Mouse (Mus musculus) kidney, embryonic 14.5 days (tissue): Measurements from ENCODE around the gene Tcea3. TPM values are rescaled to one million over a fixed set of nuclear protein-coding genes. Genes with fewer than 3 reads are reported as not detected.
A peak's percentile ranks its signal among the peaks of the same experiment; 100 is the strongest.

ENCODE experiments used
- ATAC-seq: fragments of 200-750 bp; cut with Nextera tagmentation; 2 replicates; pipeline ENCODE4 v1.8.0; 2017; ENCODE audit warnings: moderate number of reproducible peaks, mild to moderate bottlenecking, moderate TSS enrichment, moderate library complexity; ENCODE audit not compliant: low FRiP score, low TSS enrichment
- H3K27ac ChIP-seq: fragments of 300-500 bp; sonication (generic); 2 replicates; pipeline ENCODE4 v1.5.1; 2014; ENCODE audit warnings: low read depth, mild to moderate bottlenecking, low read length, moderate library complexity, mixed read lengths
- H3K27me3 ChIP-seq: fragments of 300-500 bp; sonication (generic); 2 replicates; pipeline ENCODE4 v1.6.1; 2014; ENCODE audit warnings: mild to moderate bottlenecking, low read length; ENCODE audit not compliant: control insufficient read depth, insufficient read depth
- H3K36me3 ChIP-seq: fragments of 300-500 bp; sonication (generic); 2 replicates; pipeline ENCODE4 v1.6.1; 2014; ENCODE audit warnings: low read length, mixed read lengths; ENCODE audit not compliant: control insufficient read depth, insufficient read depth
- H3K4me1 ChIP-seq: fragments of 300-500 bp; sonication (generic); 2 replicates; pipeline ENCODE4 v1.6.1; 2014; ENCODE audit warnings: low read length, mixed read lengths; ENCODE audit not compliant: control insufficient read depth, insufficient read depth
- H3K4me2 ChIP-seq: fragments of 300-500 bp; sonication (generic); replicated peaks from 2 replicates; pipeline ENCODE4 v1.6.1; 2014; ENCODE audit warnings: low read depth, mild to moderate bottlenecking, low read length
- H3K4me3 ChIP-seq: fragments of 300-500 bp; sonication (generic); 2 replicates; pipeline ENCODE4 v1.5.1; 2014; ENCODE audit warnings: mild to moderate bottlenecking, low read length
- H3K9ac ChIP-seq: fragments of 300-500 bp; sonication (generic); 2 replicates; pipeline ENCODE4 v1.6.1; 2014; ENCODE audit warnings: low read depth, mild to moderate bottlenecking, low read length, moderate library complexity
- H3K9me3 ChIP-seq: fragments of 300-500 bp; sonication (generic); 2 replicates; pipeline ENCODE4 v1.6.1; 2016; ENCODE audit warnings: low read length; ENCODE audit not compliant: control insufficient read depth
- WGBS: fragments of 180-500 bp; shearing (Covaris S2); extraction: QIAGEN DNeasy Blood & Tissue Kit; methylation state at CpG from one replicate; pipeline ENCODE4 v1.1.7; 2014; 5-methylcytosine and 5-hydroxymethylcytosine counted together
- polyA plus RNA-seq: library from polyadenylated mRNA; unstranded; fragments of >200 nt; fragmentation: Nextera tagmentation; extraction: Ambion mirVana; gene quantifications from 2 replicates; pipeline ENCODE4 v1.2.1, GENCODE M21; 2014

Gene Tcea3
- polyA plus RNA-seq, 1 experiment from 2014 or later, result 5.4 TPM

- WGBS, result 63% methylated on average over 39 of the region's 39 CpGs
- Histone ChIP-seq H3K4me1 (peaks cover 7% of the 10 kb centered on the region), H3K4me3 (no peak overlapping the region), H3K9me3 (peaks cover 3% of the 10 kb centered on the region; the same call in 1 of the 2 replicates), H3K4me2 (no peak overlapping the region), H3K9ac (no peak overlapping the region), H3K36me3 (peaks cover 73% of the 10 kb centered on the region), H3K27ac (no peak overlapping the region), H3K27me3 (no peaks in the 10 kb centered on the region; the same call in 1 of the 2 replicates)
- ATAC-seq, result no peak
Observed at GRCm38 (mm10) chr4:136290781-136291595, 43.5 kb downstream of the Tcea3 start.

DNA sequence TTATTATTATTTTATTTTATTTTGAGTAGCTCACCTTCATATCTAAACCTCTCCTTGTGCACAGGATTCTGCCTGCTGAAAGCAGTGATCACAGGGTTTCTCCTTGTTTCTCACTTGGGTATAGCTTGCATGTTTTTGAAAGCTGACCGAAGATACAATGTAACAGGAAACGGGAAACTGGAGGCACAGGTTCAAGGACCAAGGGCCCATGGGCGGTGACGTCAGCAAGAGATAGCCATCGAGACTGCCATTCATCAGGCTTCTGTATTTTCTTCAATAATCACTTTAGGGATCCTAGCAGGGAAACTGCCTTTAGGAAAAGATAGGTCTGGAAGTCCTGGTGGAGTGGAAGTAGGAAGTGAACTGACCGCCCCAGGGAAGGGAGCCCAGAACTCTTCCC, 44.2 kb downstream of the Tcea3 start:
- H3K9me3 ChIP-seq, result peaks cover 3% of the 10 kb centered on the region; the same call in 1 of the 2 replicates
- H3K27ac ChIP-seq, result no peak overlapping the region
- no peak overlapping the region for H3K4me2 ChIP-seq
- H3K4me1 ChIP-seq, result peaks cover 4% of the 10 kb centered on the region
- peaks cover 73% of the 10 kb centered on the region for H3K36me3 ChIP-seq
- ATAC-seq, result no peak
- H3K27me3 ChIP-seq, result no peaks in the 10 kb centered on the region; the same call in 1 of the 2 replicates
- H3K4me3 ChIP-seq, result no peak overlapping the region
- WGBS, result 92% methylated on average over 6 of the region's 6 CpGs
- no peak overlapping the region for H3K9ac ChIP-seq

DNA sequence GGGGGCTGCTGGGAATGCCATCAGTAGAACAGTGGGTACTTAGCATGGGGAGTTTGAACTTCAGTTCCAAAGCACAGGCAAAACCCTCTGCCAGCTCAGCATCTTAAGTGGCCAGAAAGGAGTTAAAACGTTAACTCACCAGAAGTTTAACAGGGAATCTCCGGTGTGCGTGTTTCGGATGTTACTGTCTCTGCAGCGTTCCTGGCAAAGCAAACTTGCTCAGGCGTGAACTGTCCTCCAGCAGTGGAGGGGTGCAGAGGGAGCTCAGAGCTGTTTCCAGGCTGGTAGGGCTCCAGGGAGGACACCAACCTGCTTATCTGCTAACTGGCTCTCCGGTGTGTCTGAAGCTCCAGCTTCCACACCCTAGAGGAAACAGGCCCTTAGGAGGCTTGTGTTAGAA, 48.4 kb downstream of the Tcea3 start:
- Histone ChIP-seq H3K4me3 (no peak overlapping the region), H3K4me1 (no peaks in the 10 kb centered on the region), H3K36me3 (peaks cover 38% of the 10 kb centered on the region), H3K27me3 (no peaks in the 10 kb centered on the region), H3K27ac (no peak overlapping the region), H3K4me2 (no peak overlapping the region), H3K9ac (no peak overlapping the region), H3K9me3 (no peaks in the 10 kb centered on the region)
- 42% methylated on average over 7 of the region's 7 CpGs for whole genome bisulfite sequencing
- ATAC-seq, result no peak

DNA sequence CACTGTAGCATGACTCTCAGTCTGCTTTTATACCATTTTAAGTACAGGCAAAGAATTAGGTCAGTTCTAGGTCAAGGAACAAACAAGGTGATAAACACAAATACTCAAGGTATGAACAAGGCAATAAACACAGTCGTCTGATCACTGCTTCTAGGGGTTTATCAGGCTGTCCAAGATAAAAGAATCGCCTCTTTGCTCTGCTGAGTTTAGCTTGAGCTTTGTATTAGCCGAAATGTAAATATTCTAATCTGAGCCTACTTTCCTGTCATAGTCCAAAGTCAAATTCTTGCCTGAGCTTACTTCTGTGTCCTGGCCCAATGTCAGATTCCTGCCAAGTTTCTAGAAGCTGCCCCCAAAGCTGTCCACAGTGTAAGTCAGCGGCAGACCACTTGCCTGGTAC, 54.9 kb downstream of the Tcea3 start:
- Histone ChIP-seq H3K36me3 (no peaks in the 10 kb centered on the region), H3K4me2 (no peak overlapping the region), H3K9ac (no peak overlapping the region), H3K27me3 (no peaks in the 10 kb centered on the region), H3K4me3 (no peak overlapping the region), H3K9me3 (no peaks in the 10 kb centered on the region), H3K27ac (no peak overlapping the region), H3K4me1 (no peaks in the 10 kb centered on the region)
- no peak for ATAC-seq
- 68% methylated on average over 4 of the region's 4 CpGs for WGBS

DNA sequence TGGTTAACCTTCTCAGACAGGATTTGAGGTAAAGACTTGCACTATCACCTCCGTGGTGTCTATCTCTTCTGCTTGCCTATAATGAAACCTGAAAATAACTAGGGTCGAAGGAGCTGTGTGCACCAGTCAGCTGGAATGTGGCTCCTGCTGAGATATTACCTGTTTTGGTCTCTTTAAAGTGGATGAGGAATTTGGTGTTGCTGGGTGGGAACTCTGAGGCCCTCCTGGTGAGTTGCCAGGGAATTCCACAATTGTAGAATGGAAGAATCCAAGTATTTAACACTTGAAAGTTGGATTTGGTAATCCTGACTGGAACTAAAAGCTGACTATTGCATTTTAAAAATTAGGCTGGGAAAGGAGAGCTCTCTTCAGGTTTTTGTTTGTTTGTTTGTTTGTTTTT, 56.7 kb downstream of the Tcea3 start:
- Histone ChIP-seq H3K4me1 (no peaks in the 10 kb centered on the region), H3K27me3 (no peaks in the 10 kb centered on the region), H3K9me3 (no peaks in the 10 kb centered on the region), H3K9ac (no peak overlapping the region), H3K4me3 (no peak overlapping the region), H3K4me2 (no peak overlapping the region), H3K27ac (no peak overlapping the region), H3K36me3 (no peaks in the 10 kb centered on the region)
- ATAC-seq, result no peak
- WGBS, result 55% methylated on average over 2 of the region's 2 CpGs

GRCm38 (mm10) chr4:136308355-136308754, 60.8 kb downstream of the Tcea3 start:
- Histone ChIP-seq H3K4me1 (peaks cover 6% of the 10 kb centered on the region), H3K4me3 (no peak overlapping the region), H3K9ac (no peak overlapping the region), H3K9me3 (no peaks in the 10 kb centered on the region), H3K27ac (no peak overlapping the region), H3K36me3 (no peaks in the 10 kb centered on the region), H3K4me2 (no peak overlapping the region), H3K27me3 (no peaks in the 10 kb centered on the region)
- WGBS, result 48% methylated on average over 2 of the region's 2 CpGs
- no peak for ATAC-seq

GRCm38 (mm10) chr4:136309780-136310179, 62.3 kb downstream of the Tcea3 start:
- H3K9ac ChIP-seq, result peak overlapping the region; percentile 100; the same call in 1 of the 2 replicates
- H3K4me3 ChIP-seq, result peak overlapping the region; percentile 100
- peaks cover 19% of the 10 kb centered on the region for H3K4me1 ChIP-seq
- H3K9me3 ChIP-seq, result no peaks in the 10 kb centered on the region
- ATAC-seq, result no peak
- H3K36me3 ChIP-seq, result peaks cover 3% of the 10 kb centered on the region; the same call in 1 of the 2 replicates
- peak overlapping the region; percentile 89 for H3K4me2 ChIP-seq
- no peaks in the 10 kb centered on the region for H3K27me3 ChIP-seq
- WGBS, result 3% methylated on average over 11 of the region's 11 CpGs
- H3K27ac ChIP-seq, result peak overlapping the region; percentile 91

GRCm38 (mm10) chr4:136310229-136311041, 62.9 kb downstream of the Tcea3 start, which contains the start of gene Hnrnpr:
Gene Hnrnpr (plus strand): TSS chr4:136310942.
- ATAC-seq, result peak; percentile 99
- no peaks in the 10 kb centered on the region for H3K9me3 ChIP-seq
- H3K9ac ChIP-seq, result peak within 1 kb of the TSS; percentile 100
- peaks cover 23% of the 10 kb centered on the region for H3K4me1 ChIP-seq
- H3K36me3 ChIP-seq, result peaks cover 3% of the 10 kb centered on the region; the same call in 1 of the 2 replicates
- peak within 1 kb of the TSS; percentile 100 for H3K4me3 ChIP-seq
- peak within 1 kb of the TSS; percentile 89 for H3K4me2 ChIP-seq
- under 1% methylated on average over 47 of the region's 65 CpGs for WGBS
- peak within 1 kb of the TSS; percentile 99 for H3K27ac ChIP-seq
- H3K27me3 ChIP-seq, result no peaks in the 10 kb centered on the region
